8 mouse cellular contexts compared by ENCODE assay signal in genomic region chr2:4555221-4555631, GRCm38 (mm10).
DNase-seq lines count a peak whose midpoint lies in the region; ATAC-seq lines count a peak whose summit lies in the region.

No protein-coding gene starts in this region.

- no peaks in the 10 kb centered on the region for H3K27me3 ChIP-seq in hindbrain, embryonic 10.5 days (ENCODE audit: insufficient read depth, poor library complexity, severe bottlenecking)
- H3K27me3 ChIP-seq in hindbrain, embryonic 16.5 days (replicated peaks; ENCODE audit: control insufficient read depth, insufficient read depth, low read length), result no peaks in the 10 kb centered on the region
- H3K27me3 ChIP-seq in lung, embryonic 15.5 days, result no peaks in the 10 kb centered on the region

- H3K27ac ChIP-seq in hindbrain, embryonic 10.5 days, result peak overlapping the region; percentile 93
- H3K27ac ChIP-seq in hindbrain, embryonic 16.5 days (ENCODE audit: low read depth, low read length), result no peak overlapping the region
- peak overlapping the region; percentile 98 for H3K27ac ChIP-seq in lung, embryonic 15.5 days

- no peak overlapping the region for H3K9ac ChIP-seq in hindbrain, embryonic 16.5 days (ENCODE audit: low read depth, low read length)
- H3K9ac ChIP-seq in lung, embryonic 15.5 days, result no peak overlapping the region

- H3K4me3 ChIP-seq in hindbrain, embryonic 10.5 days, result no peak overlapping the region
- H3K4me3 ChIP-seq in hindbrain, embryonic 16.5 days (ENCODE audit: low read length), result no peak overlapping the region
- H3K4me3 ChIP-seq in lung, embryonic 15.5 days, result no peak overlapping the region

- 43% methylated on average over 7 of the region's 7 CpGs for WGBS in hindbrain, embryonic 10.5 days
- WGBS in hindbrain, embryonic 16.5 days, result 46% methylated on average over 7 of the region's 7 CpGs
- WGBS in lung, embryonic 15.5 days, result 35% methylated on average over 7 of the region's 7 CpGs

- peaks cover 6% of the 10 kb centered on the region; the same call in 1 of the 2 replicates for H3K9me3 ChIP-seq in hindbrain, embryonic 10.5 days
- no peaks in the 10 kb centered on the region for H3K9me3 ChIP-seq in hindbrain, embryonic 16.5 days (ENCODE audit: control insufficient read depth, low read length)
- no peaks in the 10 kb centered on the region for H3K9me3 ChIP-seq in lung, embryonic 15.5 days

- no peak for DNase-seq in hindbrain, embryonic 10.5 days (ENCODE audit: low spot score)
- peak; percentile 47 for DNase-seq in heart, postnatal 4 days
- DNase-seq in urinary bladder, postnatal 25 days (ENCODE audit: low spot score), result no peak
- no peak for DNase-seq in right cerebral cortex, postnatal 25 days

- H3K4me1 ChIP-seq in hindbrain, embryonic 10.5 days (replicated peaks), result peaks cover 69% of the 10 kb centered on the region
- peaks cover 38% of the 10 kb centered on the region for H3K4me1 ChIP-seq in hindbrain, embryonic 16.5 days (ENCODE audit: control insufficient read depth, insufficient read depth, low read depth, low read length)
- peaks cover 48% of the 10 kb centered on the region for H3K4me1 ChIP-seq in lung, embryonic 15.5 days

- ATAC-seq in hindbrain, embryonic 16.5 days, result no peak
- ATAC-seq in common myeloid progenitor, adult 5-6 weeks (replicated peaks; ENCODE audit: low read depth, poor library complexity, severe bottlenecking), result peak; percentile 12; the same call in 1 of the 2 replicates
- no peak for ATAC-seq in lung, embryonic 15.5 days (ENCODE audit: borderline replicate concordance, extremely low read depth, low FRiP score, low TSS enrichment)
- ATAC-seq in megakaryocyte-erythroid progenitor cell, adult 5-6 weeks (replicated peaks; ENCODE audit: low FRiP score, low TSS enrichment, poor library complexity, severe bottlenecking), result no peak

- H3K36me3 ChIP-seq in hindbrain, embryonic 10.5 days, result peaks cover 35% of the 10 kb centered on the region
- H3K36me3 ChIP-seq in hindbrain, embryonic 16.5 days (ENCODE audit: control insufficient read depth, insufficient read depth, low read length), result peaks cover 7% of the 10 kb centered on the region; the same call in 1 of the 2 replicates
- H3K36me3 ChIP-seq in lung, embryonic 15.5 days, result peaks cover 6% of the 10 kb centered on the region; the same call in 1 of the 2 replicates

- no peak overlapping the region for H3K4me2 ChIP-seq in hindbrain, embryonic 16.5 days (ENCODE audit: low read length)
- no peak overlapping the region for H3K4me2 ChIP-seq in lung, embryonic 15.5 days
